In the genomic region with DNA sequence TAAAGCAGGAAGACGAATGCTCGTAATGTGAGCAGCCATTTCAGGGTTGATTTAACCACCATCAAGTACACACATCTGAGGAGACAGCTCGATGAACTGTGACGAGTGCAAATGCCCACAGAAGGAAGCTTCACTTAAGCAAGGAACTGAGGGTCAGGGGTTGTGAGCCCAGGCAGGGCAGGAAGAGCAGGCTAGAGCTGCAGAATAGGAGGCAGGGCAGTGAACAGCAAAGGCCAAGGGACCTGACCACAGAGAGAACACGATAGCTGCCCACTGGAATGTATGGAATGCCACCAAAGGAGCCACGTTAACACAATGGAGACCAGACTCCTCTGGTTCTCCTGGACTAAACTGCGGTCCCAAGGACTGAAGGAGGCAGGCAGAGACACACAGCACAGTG, we compare ENCODE assay signal across 9 mouse cellular contexts. TPM values are rescaled to one million over a fixed set of nuclear protein-coding genes. Genes with fewer than 3 reads are reported as not detected.
DNase-seq lines count a peak whose midpoint lies in the region; ATAC-seq and TF ChIP-seq lines count a peak whose summit lies in the region.
"Had no signal": no experiment of that assay in that cellular context is flagged by ENCODE, and none has a peak within 500 bp of the region (broad histone marks: within the 10 kb centered on the region; RNA-seq: fewer than 3 reads in every experiment).

No protein-coding gene starts in this region.

- 0 out of 2 replicates have a peak, but pooled peaks cover 2% of the 10 kb centered on the region for H3K36me3 ChIP-seq in heart, embryonic 10.5 days
- H3K36me3 ChIP-seq in hindbrain, embryonic 13.5 days, result no peaks in the 10 kb centered on the region; the same call in 1 of the 2 replicates
- H3K36me3 ChIP-seq in liver, postnatal 0 days (replicated peaks; ENCODE audit: insufficient read depth, low read length), result no peaks in the 10 kb centered on the region

- H3K9me3 ChIP-seq in heart, embryonic 10.5 days, result no peaks in the 10 kb centered on the region
- no peaks in the 10 kb centered on the region for H3K9me3 ChIP-seq in hindbrain, embryonic 13.5 days
- H3K9me3 ChIP-seq in liver, postnatal 0 days (ENCODE audit: low read length), result no peaks in the 10 kb centered on the region

- WGBS in heart, embryonic 10.5 days, result 20% methylated on average over 7 of the region's 7 CpGs
- WGBS in hindbrain, embryonic 13.5 days, result 15% methylated on average over 7 of the region's 7 CpGs
- 36% methylated on average over 7 of the region's 7 CpGs for WGBS in liver, postnatal 0 days (ENCODE audit: insufficient replicate concordance)

- no peaks in the 10 kb centered on the region for H3K27me3 ChIP-seq in heart, embryonic 10.5 days (ENCODE audit: insufficient read depth, poor library complexity, severe bottlenecking)
- H3K27me3 ChIP-seq in hindbrain, embryonic 13.5 days, result no peaks in the 10 kb centered on the region
- H3K27me3 ChIP-seq in liver, postnatal 0 days (ENCODE audit: insufficient read depth, low read length), result no peaks in the 10 kb centered on the region

- peak; percentile 80 for DNase-seq in heart, embryonic 10.5 days (ENCODE audit: low spot score)
- no peak for DNase-seq in heart, postnatal 25 days (ENCODE audit: low spot score)
- DNase-seq in A20 (ENCODE audit: low read depth, low spot score), result peak; percentile 88
- no peak for DNase-seq in liver, postnatal 0 days
- no peak for DNase-seq in right cerebral cortex, adult 2 months (ENCODE audit: low spot score in 2 of 2)
- no peak for DNase-seq in cerebellum, adult 11-12 months
- no peak for DNase-seq in gastrocnemius, postnatal 14 days
- DNase-seq: cerebellum, postnatal 10 days had no signal

- H3K27ac ChIP-seq in heart, embryonic 10.5 days, result peak overlapping the region; percentile 88
- H3K27ac ChIP-seq in hindbrain, embryonic 13.5 days, result no peak overlapping the region
- peak overlapping the region; percentile 44; the same call in 1 of the 2 replicates for H3K27ac ChIP-seq in liver, postnatal 0 days (ENCODE audit: low read depth)

- intact Hi-C loops in heart, postnatal 25 days (cut with DNase I), result no loop called here
- intact Hi-C loops in gastrocnemius, postnatal 14 days (cut with DNase I; ENCODE audit: low total_unique reads), result no loop called here

- TF ChIP-seq CTCF in liver, postnatal 0 days (IDR thresholded peaks at IDR 0.05; ENCODE audit: low read depth), result no peak

- H3K4me3 ChIP-seq in heart, embryonic 10.5 days, result peak overlapping the region; percentile 36
- H3K4me3 ChIP-seq in hindbrain, embryonic 13.5 days, result no peak overlapping the region
- no peak overlapping the region for H3K4me3 ChIP-seq in liver, postnatal 0 days (ENCODE audit: low read depth, low read length)

- no peak for TF ChIP-seq EP300 in liver, postnatal 0 days (IDR thresholded peaks at IDR 0.05; ENCODE audit: low read depth)

- H3K4me2 ChIP-seq in hindbrain, embryonic 13.5 days, result no peak overlapping the region
- no peak overlapping the region for H3K4me2 ChIP-seq in liver, postnatal 0 days (ENCODE audit: low read depth, low read length)

- no peak for ATAC-seq in hindbrain, embryonic 13.5 days (ENCODE audit: low FRiP score)
- no peak; the same call in 1 of the 2 replicates for ATAC-seq in liver, postnatal 0 days

- H3K9ac ChIP-seq in hindbrain, embryonic 13.5 days, result peak overlapping the region; percentile 46; the same call in 1 of the 2 replicates
- H3K9ac ChIP-seq in liver, postnatal 0 days (replicated peaks), result no peak overlapping the region; the same call in 1 of the 2 replicates

- peaks cover 47% of the 10 kb centered on the region for H3K4me1 ChIP-seq in heart, embryonic 10.5 days
- H3K4me1 ChIP-seq in hindbrain, embryonic 13.5 days (replicated peaks), result peaks cover 30% of the 10 kb centered on the region
- H3K4me1 ChIP-seq in liver, postnatal 0 days (ENCODE audit: insufficient read depth), result peaks cover 39% of the 10 kb centered on the region

RNA-seq across cellular contexts. Expression of a gene that starts 5.5 kb away (rescaled TPM):
- 19.2 and 20.1 TPM in 2 replicates for polyA plus RNA-seq in heart, embryonic 10.5 days (2016; fragmentation: Nextera tagmentation; extraction: Ambion mirVana)
- 10 to 100 TPM; 12.5 to 14.0 TPM for total RNA-seq in heart, postnatal 25 days (2021)
- 25.7 and 26.3 TPM in 2 replicates for polyA plus RNA-seq in hindbrain, embryonic 13.5 days (2015; fragmentation: Nextera tagmentation; extraction: Ambion mirVana)
- 11.4 and 12.1 TPM in 2 replicates for polyA plus RNA-seq in liver, postnatal 0 days (2015; fragmentation: Nextera tagmentation; extraction: Ambion mirVana)
- 1 to 10 TPM; 9.0 to 9.8 TPM for total RNA-seq in gastrocnemius, postnatal 14 days (2021)

RNA-seq across cellular contexts. Expression of a gene that starts 35.6 kb away (rescaled TPM):
- polyA plus RNA-seq in heart, embryonic 10.5 days (2016; fragmentation: Nextera tagmentation; extraction: Ambion mirVana), result 125 and 201 TPM in 2 replicates
- 10 to 100 TPM; 84.8 to 87.5 TPM for total RNA-seq in heart, postnatal 25 days (2021)
- polyA plus RNA-seq in hindbrain, embryonic 13.5 days (2015; fragmentation: Nextera tagmentation; extraction: Ambion mirVana), result 79.3 and 81.7 TPM in 2 replicates
- 35.5 and 38.7 TPM in 2 replicates for polyA plus RNA-seq in liver, postnatal 0 days (2015; fragmentation: Nextera tagmentation; extraction: Ambion mirVana)
- 10 to 100 TPM; 81.7 to 88.9 TPM for total RNA-seq in gastrocnemius, postnatal 14 days (2021)

RNA-seq across cellular contexts. Expression of a gene that starts 51.9 kb away (rescaled TPM):
- polyA plus RNA-seq in heart, embryonic 10.5 days (2016; fragmentation: Nextera tagmentation; extraction: Ambion mirVana), result 15.4 and 18.8 TPM in 2 replicates
- total RNA-seq in heart, postnatal 25 days (2021), result 10 to 100 TPM; 11.0 to 12.8 TPM
- polyA plus RNA-seq in hindbrain, embryonic 13.5 days (2015; fragmentation: Nextera tagmentation; extraction: Ambion mirVana), result 20.2 and 21.5 TPM in 2 replicates
- polyA plus RNA-seq in liver, postnatal 0 days (2015; fragmentation: Nextera tagmentation; extraction: Ambion mirVana), result 7.2 and 8.1 TPM in 2 replicates
- total RNA-seq in gastrocnemius, postnatal 14 days (2021), result 1 to 10 TPM; 6.9 to 7.2 TPM

Comparison
In these comparisons a context has a peak if more than half of its experiments do, and no peak if none do; other contexts are left out.
1. DNase-seq: peak in heart, embryonic 10.5 days (single experiment) and A20 (single experiment); none in heart, postnatal 25 days (single experiment), liver, postnatal 0 days (single experiment), right cerebral cortex, adult 2 months (0 of 2), cerebellum, adult 11-12 months (single experiment) and gastrocnemius, postnatal 14 days (single experiment).